In genomic region chr10:89874036-89874435, GRCm38 (mm10) we compare ENCODE assay signal across 9 mouse cellular contexts. TPM values are rescaled to one million over a fixed set of nuclear protein-coding genes. Genes with fewer than 3 reads are reported as not detected.
A peak's percentile ranks its signal among the peaks of the same experiment; 100 is the strongest.
DNase-seq lines count a peak whose midpoint lies in the region; ATAC-seq and TF ChIP-seq lines count a peak whose summit lies in the region.
"Had no signal": no experiment of that assay in that cellular context is flagged by ENCODE, and none has a peak within 500 bp of the region (broad histone marks: within the 10 kb centered on the region; RNA-seq: fewer than 3 reads in every experiment).

No protein-coding gene starts in this region.

- H3K79me2 ChIP-seq in heart, adult 2 months (replicated peaks; ENCODE audit: control insufficient read depth, insufficient read depth, low read length) = no peaks in the 10 kb centered on the region

- H3K4me3 ChIP-seq in heart, adult 2 months = peak overlapping the region; percentile 36; the same call in 1 of the 2 replicates
- peak overlapping the region; percentile 78 for H3K4me3 ChIP-seq in forebrain, postnatal 0 days (ENCODE audit: low read depth, low read length)
- no peak overlapping the region for H3K4me3 ChIP-seq in liver, embryonic 16.5 days (ENCODE audit: low read depth, low read length)
- H3K4me3 ChIP-seq: erythroblast, embryonic 14.5 days had no signal

- intact Hi-C loops in heart, adult 2 months (cut with DNase I) = no loop called here

- no peak for DNase-seq in heart, adult 2 months
- DNase-seq in heart, adult 11 months = no peak
- DNase-seq in R1 (ENCODE audit: low read depth, low spot score) = peak; percentile 16
- peak; percentile 28 for DNase-seq in forebrain, postnatal 0 days
- DNase-seq in testis, postnatal 14 days (ENCODE audit: low spot score) = no peak
- no peak for DNase-seq in layer of hippocampus, adult 9-11 months
- DNase-seq in urinary bladder, postnatal 4 days (ENCODE audit: low spot score in 2 of 2) = no peak

- no peak for TF ChIP-seq EP300 in heart, adult 2 months (IDR thresholded peaks at IDR 0.05; ENCODE audit: insufficient read depth, low read depth, low read length)

- no peaks in the 10 kb centered on the region for H3K9me3 ChIP-seq in forebrain, postnatal 0 days (ENCODE audit: low read length)
- no peaks in the 10 kb centered on the region for H3K9me3 ChIP-seq in liver, embryonic 16.5 days (replicated peaks; ENCODE audit: control insufficient read depth, low read length)

- 12% methylated on average over 8 of the region's 8 CpGs for WGBS in heart, adult 2 months
- WGBS in forebrain, postnatal 0 days = 3% methylated on average over 8 of the region's 8 CpGs
- WGBS in liver, embryonic 16.5 days (ENCODE audit: insufficient replicate concordance) = 17% methylated on average over 8 of the region's 8 CpGs

- H3K4me2 ChIP-seq in forebrain, postnatal 0 days (ENCODE audit: low read depth) = peak overlapping the region; percentile 64
- peak overlapping the region; percentile 59; the same call in 1 of the 2 replicates for H3K4me2 ChIP-seq in liver, embryonic 16.5 days (ENCODE audit: low read depth, low read length)

- H3K9ac ChIP-seq in heart, adult 2 months (ENCODE audit: low read depth, low read length) = no peak overlapping the region
- peak overlapping the region; percentile 97 for H3K9ac ChIP-seq in forebrain, postnatal 0 days
- H3K9ac ChIP-seq in liver, embryonic 16.5 days (ENCODE audit: low read depth, low read length) = no peak overlapping the region

- H3K27ac ChIP-seq in heart, adult 2 months = no peak overlapping the region
- peak overlapping the region; percentile 98 for H3K27ac ChIP-seq in forebrain, postnatal 0 days (ENCODE audit: low read depth, low read length)
- no peak overlapping the region for H3K27ac ChIP-seq in liver, embryonic 16.5 days (ENCODE audit: low read length)

- 0 out of 2 replicates have a peak, but pooled peaks cover 3% of the 10 kb centered on the region for H3K27me3 ChIP-seq in heart, adult 2 months (ENCODE audit: control insufficient read depth, insufficient read depth, low read length)
- H3K27me3 ChIP-seq in forebrain, postnatal 0 days (ENCODE audit: insufficient read depth, low read length) = no peaks in the 10 kb centered on the region
- H3K27me3 ChIP-seq in liver, embryonic 16.5 days (ENCODE audit: control insufficient read depth, insufficient read depth, low read depth, low read length) = peaks cover 30% of the 10 kb centered on the region

- no peaks in the 10 kb centered on the region; the same call in 1 of the 2 replicates for H3K4me1 ChIP-seq in heart, adult 2 months (ENCODE audit: control insufficient read depth, insufficient read depth, low read length)
- peaks cover 5% of the 10 kb centered on the region; the same call in 1 of the 2 replicates for H3K4me1 ChIP-seq in forebrain, postnatal 0 days (ENCODE audit: insufficient read depth)
- H3K4me1 ChIP-seq in liver, embryonic 16.5 days (ENCODE audit: control insufficient read depth, low read depth, low read length) = no peaks in the 10 kb centered on the region; the same call in 1 of the 2 replicates

- no peak for TF ChIP-seq POLR2A in heart, adult 2 months (IDR thresholded peaks at IDR 0.05; ENCODE audit: insufficient read depth, low read depth, low read length)

- no peaks in the 10 kb centered on the region for H3K36me3 ChIP-seq in heart, adult 2 months (ENCODE audit: control insufficient read depth, insufficient read depth, low read length)
- H3K36me3 ChIP-seq in forebrain, postnatal 0 days (ENCODE audit: insufficient read depth) = no peaks in the 10 kb centered on the region
- H3K36me3 ChIP-seq in liver, embryonic 16.5 days (ENCODE audit: control insufficient read depth, insufficient read depth) = no peaks in the 10 kb centered on the region

- ATAC-seq in forebrain, postnatal 0 days = no peak
- no peak for ATAC-seq in liver, embryonic 16.5 days (ENCODE audit: low read depth)

- TF ChIP-seq CTCF in heart, adult 2 months (IDR thresholded peaks at IDR 0.05) = no peak
- no peak for TF ChIP-seq CTCF in forebrain, postnatal 0 days (IDR thresholded peaks at IDR 0.05; ENCODE audit: low read depth)

RNA-seq across cellular contexts. Expression of gene Anks1b, which starts 0.7 kb away (rescaled TPM):
- total RNA-seq in heart, adult 2 months (2021) = under 1 TPM; 0.16 to 0.52 TPM
- polyA plus RNA-seq in heart, adult 2 months (2012; rRNA removed) = 0.12 and 0.80 TPM in 2 replicates
- 133 and 145 TPM in 2 replicates for total RNA-seq in forebrain, postnatal 0 days (2014; rRNA removed)
- 81.5 and 120 TPM in 2 replicates for polyA plus RNA-seq in forebrain, postnatal 0 days (2015; fragmentation: Nextera tagmentation; extraction: Ambion mirVana)
- polyA plus RNA-seq in liver, embryonic 16.5 days (2015; fragmentation: Nextera tagmentation; extraction: Ambion mirVana) = not detected in 2 replicates
- polyA plus RNA-seq: erythroblast, embryonic 14.5 days had no signal

Comparison
In these comparisons a context has a peak if more than half of its experiments do, and no peak if none do; other contexts are left out.
1. DNase-seq: peak in R1 (single experiment) and forebrain, postnatal 0 days (single experiment); none in heart, adult 2 months (0 of 2), heart, adult 11 months (single experiment), testis, postnatal 14 days (single experiment), layer of hippocampus, adult 9-11 months (single experiment) and urinary bladder, postnatal 4 days (0 of 2).
2. RNA of gene Anks1b, which starts 0.7 kb away (polyA plus RNA-seq): 81.5 to 120 TPM in forebrain, postnatal 0 days; 0.12 to 0.80 TPM in heart, adult 2 months and not detected in liver, embryonic 16.5 days; every median in the first group is over 10 times any median in the second.